Comparison of ENCODE assay signal across 10 mouse cellular contexts in genomic region chr2:157506779-157507178, GRCm38 (mm10). TPM values are rescaled to one million over a fixed set of nuclear protein-coding genes. Genes with fewer than 3 reads are reported as not detected.
DNase-seq lines count a peak whose midpoint lies in the region; ATAC-seq and TF ChIP-seq lines count a peak whose summit lies in the region.
"Had no signal": no experiment of that assay in that cellular context is flagged by ENCODE, and none has a peak within 500 bp of the region (broad histone marks: within the 10 kb centered on the region; RNA-seq: fewer than 3 reads in every experiment).

No protein-coding gene starts in this region.

- ATAC-seq in intestine, embryonic 14.5 days (replicated peaks; ENCODE audit: low FRiP score, low TSS enrichment, low read depth) = no peak
- no peak for ATAC-seq in intestine, postnatal 0 days
- ATAC-seq in embryonic facial prominence, embryonic 14.5 days (ENCODE audit: low read depth) = peak; percentile 35; the same call in 1 of the 2 replicates
- peak; percentile 61; the same call in 1 of the 2 replicates for ATAC-seq in midbrain, embryonic 16.5 days

- no peaks in the 10 kb centered on the region for H3K36me3 ChIP-seq in intestine, embryonic 14.5 days (ENCODE audit: control insufficient read depth, insufficient read depth, low read length)
- H3K36me3 ChIP-seq in intestine, postnatal 0 days (ENCODE audit: control insufficient read depth, insufficient read depth) = no peaks in the 10 kb centered on the region
- H3K36me3 ChIP-seq in embryonic facial prominence, embryonic 14.5 days (ENCODE audit: control insufficient read depth, insufficient read depth, low read length) = no peaks in the 10 kb centered on the region
- no peaks in the 10 kb centered on the region for H3K36me3 ChIP-seq in midbrain, embryonic 16.5 days (ENCODE audit: control insufficient read depth, insufficient read depth, low read length)
- H3K36me3 ChIP-seq in thymus, adult 2 months (ENCODE audit: control insufficient read depth, insufficient read depth, low read length) = no peaks in the 10 kb centered on the region
- H3K36me3 ChIP-seq: G1E had no signal

- DNase-seq in intestine, embryonic 14.5 days (ENCODE audit: low spot score) = peak; percentile 69
- DNase-seq in embryonic facial prominence, embryonic 14.5 days (ENCODE audit: low spot score) = peak; percentile 66
- DNase-seq in layer of hippocampus, adult 8-10 months (ENCODE audit: low spot score in 2 of 2) = peak; percentile 62 to 85
- no peak for DNase-seq in thymus, adult 2 months
- no peak for DNase-seq in urinary bladder, postnatal 10 days (ENCODE audit: low spot score)
- DNase-seq in kidney, postnatal 14 days = no peak

- no peaks in the 10 kb centered on the region for H3K9me3 ChIP-seq in intestine, embryonic 14.5 days (ENCODE audit: control insufficient read depth, low read length)
- H3K9me3 ChIP-seq in intestine, postnatal 0 days (ENCODE audit: control insufficient read depth) = no peaks in the 10 kb centered on the region
- H3K9me3 ChIP-seq in embryonic facial prominence, embryonic 14.5 days (ENCODE audit: control insufficient read depth, low read length) = no peaks in the 10 kb centered on the region
- no peaks in the 10 kb centered on the region for H3K9me3 ChIP-seq in midbrain, embryonic 16.5 days (replicated peaks; ENCODE audit: control insufficient read depth, low read length, poor library complexity, severe bottlenecking)
- H3K9me3 ChIP-seq: G1E had no signal

- no peak overlapping the region for H3K4me3 ChIP-seq in intestine, embryonic 14.5 days (ENCODE audit: low read depth, low read length)
- no peak overlapping the region for H3K4me3 ChIP-seq in intestine, postnatal 0 days (ENCODE audit: low read depth, low read length)
- no peak overlapping the region for H3K4me3 ChIP-seq in embryonic facial prominence, embryonic 14.5 days (ENCODE audit: low read depth, low read length)
- no peak overlapping the region for H3K4me3 ChIP-seq in midbrain, embryonic 16.5 days (ENCODE audit: low read depth, low read length)
- no peak overlapping the region for H3K4me3 ChIP-seq in thymus, adult 2 months (ENCODE audit: control insufficient read depth, insufficient read depth, low read length)

- H3K27me3 ChIP-seq in intestine, embryonic 14.5 days (replicated peaks; ENCODE audit: control insufficient read depth, insufficient read depth, low read length) = 0 out of 2 replicates have a peak, but pooled peaks cover 5% of the 10 kb centered on the region
- 0 out of 2 replicates have a peak, but pooled peaks cover 5% of the 10 kb centered on the region for H3K27me3 ChIP-seq in intestine, postnatal 0 days (replicated peaks; ENCODE audit: control insufficient read depth, insufficient read depth, low read length)
- no peaks in the 10 kb centered on the region for H3K27me3 ChIP-seq in embryonic facial prominence, embryonic 14.5 days (replicated peaks; ENCODE audit: control insufficient read depth, insufficient read depth, low read length)
- H3K27me3 ChIP-seq in midbrain, embryonic 16.5 days (ENCODE audit: control insufficient read depth, insufficient read depth, low read depth, low read length) = no peaks in the 10 kb centered on the region
- no peaks in the 10 kb centered on the region for H3K27me3 ChIP-seq in thymus, adult 2 months (ENCODE audit: control insufficient read depth, insufficient read depth, low read length)

- peaks cover 9% of the 10 kb centered on the region; the same call in 1 of the 2 replicates for H3K4me1 ChIP-seq in intestine, embryonic 14.5 days (replicated peaks; ENCODE audit: control insufficient read depth, insufficient read depth, low read length)
- no peaks in the 10 kb centered on the region for H3K4me1 ChIP-seq in intestine, postnatal 0 days (replicated peaks; ENCODE audit: control insufficient read depth, insufficient read depth, low read length)
- peaks cover 8% of the 10 kb centered on the region for H3K4me1 ChIP-seq in embryonic facial prominence, embryonic 14.5 days (ENCODE audit: control insufficient read depth, insufficient read depth, low read length)
- H3K4me1 ChIP-seq in midbrain, embryonic 16.5 days (ENCODE audit: control insufficient read depth, insufficient read depth, low read length) = peaks cover 15% of the 10 kb centered on the region
- no peaks in the 10 kb centered on the region for H3K4me1 ChIP-seq in thymus, adult 2 months (replicated peaks; ENCODE audit: control insufficient read depth, insufficient read depth, low read length)

- no peak for TF ChIP-seq CTCF in intestine, postnatal 0 days (IDR thresholded peaks at IDR 0.05; ENCODE audit: low read depth)
- TF ChIP-seq CTCF in thymus, adult 2 months (IDR thresholded peaks at IDR 0.05; ENCODE audit: borderline replicate concordance, control insufficient read depth, extremely low read depth, insufficient read depth, low read length, poor library complexity) = no peak

- no peak overlapping the region for H3K27ac ChIP-seq in intestine, embryonic 14.5 days (ENCODE audit: low read depth)
- no peak overlapping the region for H3K27ac ChIP-seq in intestine, postnatal 0 days (ENCODE audit: low read depth, low read length)
- H3K27ac ChIP-seq in embryonic facial prominence, embryonic 14.5 days (replicated peaks; ENCODE audit: low read depth, low read length) = 0 out of 2 replicates have a peak overlapping the region, but pooled peaks have one; percentile 10
- peak overlapping the region; percentile 73 for H3K27ac ChIP-seq in midbrain, embryonic 16.5 days (ENCODE audit: low read length)
- H3K27ac ChIP-seq in thymus, adult 2 months (ENCODE audit: control insufficient read depth, insufficient read depth, low read length) = no peak overlapping the region

- no peak for TF ChIP-seq POLR2A in thymus, adult 2 months (IDR thresholded peaks at IDR 0.05; ENCODE audit: control insufficient read depth, extremely low read depth, insufficient read depth, low read length, poor library complexity)

- WGBS in intestine, embryonic 14.5 days = 20% methylated on average over 14 of the region's 14 CpGs
- WGBS in intestine, postnatal 0 days = 27% methylated on average over 14 of the region's 14 CpGs
- WGBS in embryonic facial prominence, embryonic 14.5 days = 23% methylated on average over 14 of the region's 14 CpGs
- 6% methylated on average over 14 of the region's 14 CpGs for WGBS in midbrain, embryonic 16.5 days
- WGBS in thymus, adult 2 months = 79% methylated on average over 14 of the region's 14 CpGs

- H3K9ac ChIP-seq in intestine, embryonic 14.5 days (ENCODE audit: low read length) = no peak overlapping the region
- no peak overlapping the region for H3K9ac ChIP-seq in intestine, postnatal 0 days (ENCODE audit: low read depth, low read length)
- H3K9ac ChIP-seq in embryonic facial prominence, embryonic 14.5 days (ENCODE audit: low read depth, low read length) = no peak overlapping the region
- H3K9ac ChIP-seq in midbrain, embryonic 16.5 days (ENCODE audit: low read depth, low read length) = no peak overlapping the region

- H3K4me2 ChIP-seq in intestine, embryonic 14.5 days (ENCODE audit: low read length) = peak overlapping the region; percentile 32
- H3K4me2 ChIP-seq in intestine, postnatal 0 days (replicated peaks; ENCODE audit: low read depth) = no peak overlapping the region
- H3K4me2 ChIP-seq in embryonic facial prominence, embryonic 14.5 days (ENCODE audit: low read depth, low read length) = peak overlapping the region; percentile 36; the same call in 1 of the 2 replicates
- H3K4me2 ChIP-seq in midbrain, embryonic 16.5 days (ENCODE audit: low read length) = peak overlapping the region; percentile 32

RNA-seq across cellular contexts. Expression of gene Nnat, which starts 53.1 kb away (rescaled TPM):
- polyA plus RNA-seq in intestine, embryonic 14.5 days (2014; fragmentation: Nextera tagmentation; extraction: Ambion mirVana) = 410 and 452 TPM in 2 replicates
- polyA plus RNA-seq in intestine, postnatal 0 days (2015; fragmentation: Nextera tagmentation; extraction: Ambion mirVana) = 98.2 and 111 TPM in 2 replicates
- 348 and 416 TPM in 2 replicates for polyA plus RNA-seq in embryonic facial prominence, embryonic 14.5 days (2014; fragmentation: Nextera tagmentation; extraction: Ambion mirVana)
- 100 to 1,000 TPM; 458 to 613 (median 542) TPM for total RNA-seq in layer of hippocampus, adult 8-10 months (2022)
- polyA plus RNA-seq in midbrain, embryonic 16.5 days (2015; fragmentation: Nextera tagmentation; extraction: Ambion mirVana) = 9,243 and 10,143 TPM in 2 replicates
- 2.5 and 17.0 TPM in 2 replicates for polyA plus RNA-seq in thymus, adult 2 months (2012; rRNA removed)
- total RNA-seq: G1E; neutrophil, adult 5-6 weeks had no signal
- polyA plus RNA-seq: G1E had no signal

Comparison
In these comparisons a context has a peak if more than half of its experiments do, and no peak if none do; other contexts are left out.
1. ATAC-seq: peak in embryonic facial prominence, embryonic 14.5 days (single experiment) and midbrain, embryonic 16.5 days (single experiment); none in intestine, embryonic 14.5 days (single experiment) and intestine, postnatal 0 days (single experiment).
2. DNase-seq: peak in intestine, embryonic 14.5 days (single experiment), embryonic facial prominence, embryonic 14.5 days (single experiment) and layer of hippocampus, adult 8-10 months (2 of 2); none in thymus, adult 2 months (single experiment), urinary bladder, postnatal 10 days (single experiment) and kidney, postnatal 14 days (single experiment).
3. H3K27ac ChIP-seq: peak in embryonic facial prominence, embryonic 14.5 days (single experiment) and midbrain, embryonic 16.5 days (single experiment); none in intestine, embryonic 14.5 days (single experiment), intestine, postnatal 0 days (single experiment) and thymus, adult 2 months (single experiment).
4. RNA of gene Nnat, which starts 53.1 kb away (polyA plus RNA-seq): 9,243 to 10,143 TPM in midbrain, embryonic 16.5 days; 410 to 452 TPM in intestine, embryonic 14.5 days, 348 to 416 TPM in embryonic facial prominence, embryonic 14.5 days, 98.2 to 111 TPM in intestine, postnatal 0 days and 2.5 to 17.0 TPM in thymus, adult 2 months; every median in the first group is over 10 times any median in the second.